Mouse (Mus musculus): ENCODE measurements around the gene 9130023H24Rik. TPM values are rescaled to one million over a fixed set of nuclear protein-coding genes. Genes with fewer than 3 reads are reported as not detected.
A peak's percentile ranks its signal among the peaks of the same experiment; 100 is the strongest.

The 9130023H24Rik gene
- polyA plus RNA-seq, 1 experiment from 2014 or later = 6.5 TPM

DNA sequence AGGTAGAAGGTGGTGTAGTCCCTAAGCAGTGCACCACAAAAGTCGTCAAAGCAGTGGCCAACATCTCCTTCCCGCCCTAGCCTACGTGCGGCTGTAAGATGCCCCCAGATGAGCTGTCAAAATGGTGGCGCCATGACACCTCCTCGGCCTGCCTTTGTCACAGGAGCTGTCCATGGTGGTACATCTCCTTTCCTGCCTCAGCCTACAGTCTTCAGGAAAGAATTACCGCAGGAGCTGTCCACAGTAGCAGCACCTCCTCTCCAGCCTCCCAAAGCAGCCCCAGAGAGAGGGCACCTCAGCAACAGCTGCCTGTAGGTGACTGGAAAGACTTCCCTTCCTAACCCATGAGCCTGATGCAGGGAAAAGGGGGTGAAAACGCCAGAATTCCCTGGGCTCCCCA is 6.1 kb downstream of the 9130023H24Rik start:
- no peaks in the 10 kb centered on the region for H3K27me3 ChIP-seq (replicated peaks; ENCODE audit: control insufficient read depth, insufficient read depth, low read length)
- H3K4me3 ChIP-seq (ENCODE audit: low read depth, low read length) = no peak overlapping the region
- H3K27ac ChIP-seq (ENCODE audit: low read depth) = no peak overlapping the region
- 42% methylated on average over 8 of the region's 8 CpGs for WGBS
- ATAC-seq (replicated peaks; ENCODE audit: low FRiP score, low TSS enrichment, low read depth) (no peak), DNase-seq (ENCODE audit: low spot score) (peak; percentile 55)
- no peak overlapping the region for H3K4me2 ChIP-seq (ENCODE audit: low read length)
- no peak overlapping the region for H3K9ac ChIP-seq (ENCODE audit: low read length)
- H3K9me3 ChIP-seq (ENCODE audit: control insufficient read depth, low read length) = no peaks in the 10 kb centered on the region
- peaks cover 5% of the 10 kb centered on the region; the same call in 1 of the 2 replicates for H3K36me3 ChIP-seq (ENCODE audit: control insufficient read depth, insufficient read depth, low read length)
- peaks cover 2% of the 10 kb centered on the region; the same call in 1 of the 2 replicates for H3K4me1 ChIP-seq (replicated peaks; ENCODE audit: control insufficient read depth, insufficient read depth, low read length)

DNA sequence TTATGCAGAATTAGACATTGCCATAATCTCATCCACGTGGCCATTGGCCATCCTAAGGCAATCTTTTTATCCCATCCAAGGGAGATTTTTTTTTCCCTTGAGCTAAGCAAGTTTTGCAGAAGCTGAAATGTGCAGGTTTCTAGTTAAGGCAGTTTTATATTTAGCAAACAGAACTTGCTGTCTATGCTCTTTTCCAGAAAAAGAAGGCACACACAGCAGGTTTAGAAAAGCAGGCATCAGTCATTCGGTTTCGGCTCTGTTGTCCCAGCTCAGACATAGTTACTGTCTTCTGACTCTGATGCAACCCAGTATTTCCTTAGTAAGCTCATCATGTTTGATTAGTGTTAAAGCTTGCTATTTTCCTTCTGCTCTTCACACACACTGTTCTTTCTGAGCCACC is 16.9 kb downstream of the 9130023H24Rik start:
- H3K27ac ChIP-seq (ENCODE audit: low read depth) = no peak overlapping the region
- WGBS = 89% methylated on average over 3 of the region's 3 CpGs
- H3K27me3 ChIP-seq (replicated peaks; ENCODE audit: control insufficient read depth, insufficient read depth, low read length) = no peaks in the 10 kb centered on the region
- no peaks in the 10 kb centered on the region for H3K9me3 ChIP-seq (ENCODE audit: control insufficient read depth, low read length)
- H3K36me3 ChIP-seq (ENCODE audit: control insufficient read depth, insufficient read depth, low read length) = no peaks in the 10 kb centered on the region
- H3K4me1 ChIP-seq (replicated peaks; ENCODE audit: control insufficient read depth, insufficient read depth, low read length) = no peaks in the 10 kb centered on the region
- DNase-seq (ENCODE audit: low spot score) = peak; percentile 23
- ATAC-seq (replicated peaks; ENCODE audit: low FRiP score, low TSS enrichment, low read depth) = no peak
- H3K9ac ChIP-seq (ENCODE audit: low read length) = no peak overlapping the region
- no peak overlapping the region for H3K4me3 ChIP-seq (ENCODE audit: low read depth, low read length)
- H3K4me2 ChIP-seq (ENCODE audit: low read length) = no peak overlapping the region

DNA sequence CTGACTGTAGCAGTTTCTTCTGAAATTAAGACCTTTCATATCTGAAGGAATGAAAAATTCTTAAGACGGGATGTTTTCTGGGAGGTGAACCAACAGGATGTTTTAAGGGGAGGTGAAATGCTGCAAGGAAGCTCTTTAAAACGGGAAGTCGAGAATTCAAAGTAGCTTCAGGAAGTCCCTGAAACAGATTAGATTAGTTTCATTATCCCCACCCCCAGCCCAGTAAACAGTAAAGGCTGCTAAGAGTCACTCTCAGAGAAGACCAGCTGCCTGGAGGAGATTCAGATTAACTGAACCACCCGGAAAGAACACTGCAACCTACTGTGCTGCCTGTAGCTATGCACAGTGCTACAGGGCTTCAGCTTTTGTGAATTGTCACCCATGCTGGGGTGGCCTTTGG is 17.9 kb downstream of the 9130023H24Rik start:
- H3K4me1 ChIP-seq (replicated peaks; ENCODE audit: control insufficient read depth, insufficient read depth, low read length) = no peaks in the 10 kb centered on the region
- ATAC-seq (replicated peaks; ENCODE audit: low FRiP score, low TSS enrichment, low read depth) = no peak
- 82% methylated on average over 4 of the region's 4 CpGs for WGBS

DNA sequence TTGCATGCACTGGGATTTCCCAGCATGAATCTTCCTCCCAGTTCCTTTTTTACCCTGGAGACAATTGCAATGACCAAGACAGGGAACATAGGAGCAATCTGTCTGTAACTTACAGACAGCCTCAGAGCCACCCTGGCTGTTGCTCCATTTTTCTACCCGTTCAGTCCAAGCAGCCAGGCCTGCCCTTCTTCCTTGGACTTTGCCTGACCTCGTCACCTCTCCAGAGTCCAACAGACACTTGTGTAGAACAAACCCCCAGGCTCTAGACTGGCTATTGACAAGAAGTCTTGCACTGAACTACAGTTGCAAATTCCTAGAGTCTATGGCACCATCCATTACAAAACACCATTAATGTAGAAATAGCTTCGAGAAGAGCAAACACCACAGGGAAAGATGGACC is 28.0 kb downstream of the 9130023H24Rik start:
- H3K36me3 ChIP-seq (ENCODE audit: control insufficient read depth, insufficient read depth, low read length) = no peaks in the 10 kb centered on the region
- WGBS = 44% methylated on average over 3 of the region's 3 CpGs

More for the DNA sequence above, 17.9 kb downstream of the 9130023H24Rik start:
- Histone ChIP-seq H3K27me3 (replicated peaks; ENCODE audit: control insufficient read depth, insufficient read depth, low read length) (no peaks in the 10 kb centered on the region), H3K36me3 (ENCODE audit: control insufficient read depth, insufficient read depth, low read length) (no peaks in the 10 kb centered on the region), H3K4me2 (ENCODE audit: low read length) (no peak overlapping the region), H3K9ac (ENCODE audit: low read length) (no peak overlapping the region), H3K9me3 (ENCODE audit: control insufficient read depth, low read length) (no peaks in the 10 kb centered on the region), H3K27ac (ENCODE audit: low read depth) (no peak overlapping the region), H3K4me3 (ENCODE audit: low read depth, low read length) (no peak overlapping the region)
- DNase-seq (ENCODE audit: low spot score) = no peak

DNA sequence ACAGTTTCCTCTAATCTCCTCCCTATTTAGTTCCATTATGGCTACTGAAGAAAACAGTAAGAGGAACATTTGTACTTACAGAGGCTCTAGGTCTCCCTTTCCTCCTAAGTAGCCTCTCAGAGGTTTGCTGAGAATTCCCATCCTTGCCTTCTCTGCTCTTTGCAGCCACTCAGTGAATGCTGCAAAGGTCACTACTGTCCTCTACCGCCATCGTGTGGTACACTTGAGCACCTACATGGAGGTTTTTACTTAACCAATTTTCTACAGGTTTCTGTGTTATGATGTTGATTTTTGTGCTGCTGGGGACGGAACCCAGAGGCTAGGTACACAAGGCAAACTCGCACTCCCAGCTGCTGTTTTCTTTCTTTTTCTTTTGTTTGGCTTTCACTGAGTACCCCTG is 29.6 kb downstream of the 9130023H24Rik start:
- no peak overlapping the region for H3K27ac ChIP-seq (ENCODE audit: low read depth)
- H3K27me3 ChIP-seq (replicated peaks; ENCODE audit: control insufficient read depth, insufficient read depth, low read length) = no peaks in the 10 kb centered on the region
- H3K4me1 ChIP-seq (replicated peaks; ENCODE audit: control insufficient read depth, insufficient read depth, low read length) = no peaks in the 10 kb centered on the region
- no peak overlapping the region for H3K4me3 ChIP-seq (ENCODE audit: low read depth, low read length)
- ATAC-seq (replicated peaks; ENCODE audit: low FRiP score, low TSS enrichment, low read depth) (peak; percentile 40; the same call in 1 of the 2 replicates), DNase-seq (ENCODE audit: low spot score) (peak; percentile 78)
- 9% methylated on average over 4 of the region's 4 CpGs for WGBS
- H3K9me3 ChIP-seq (ENCODE audit: control insufficient read depth, low read length) = no peaks in the 10 kb centered on the region
- no peaks in the 10 kb centered on the region for H3K36me3 ChIP-seq (ENCODE audit: control insufficient read depth, insufficient read depth, low read length)
- no peak overlapping the region for H3K9ac ChIP-seq (ENCODE audit: low read length)
- no peak overlapping the region for H3K4me2 ChIP-seq (ENCODE audit: low read length)

More for the DNA sequence above, 28.0 kb downstream of the 9130023H24Rik start:
- Histone ChIP-seq H3K27ac (ENCODE audit: low read depth) (no peak overlapping the region), H3K4me1 (replicated peaks; ENCODE audit: control insufficient read depth, insufficient read depth, low read length) (no peaks in the 10 kb centered on the region), H3K27me3 (replicated peaks; ENCODE audit: control insufficient read depth, insufficient read depth, low read length) (no peaks in the 10 kb centered on the region), H3K9ac (ENCODE audit: low read length) (no peak overlapping the region), H3K9me3 (ENCODE audit: control insufficient read depth, low read length) (no peaks in the 10 kb centered on the region), H3K4me3 (ENCODE audit: low read depth, low read length) (no peak overlapping the region), H3K4me2 (ENCODE audit: low read length) (no peak overlapping the region)
- ATAC-seq (replicated peaks; ENCODE audit: low FRiP score, low TSS enrichment, low read depth) = no peak
- no peak for DNase-seq (ENCODE audit: low spot score)

DNA sequence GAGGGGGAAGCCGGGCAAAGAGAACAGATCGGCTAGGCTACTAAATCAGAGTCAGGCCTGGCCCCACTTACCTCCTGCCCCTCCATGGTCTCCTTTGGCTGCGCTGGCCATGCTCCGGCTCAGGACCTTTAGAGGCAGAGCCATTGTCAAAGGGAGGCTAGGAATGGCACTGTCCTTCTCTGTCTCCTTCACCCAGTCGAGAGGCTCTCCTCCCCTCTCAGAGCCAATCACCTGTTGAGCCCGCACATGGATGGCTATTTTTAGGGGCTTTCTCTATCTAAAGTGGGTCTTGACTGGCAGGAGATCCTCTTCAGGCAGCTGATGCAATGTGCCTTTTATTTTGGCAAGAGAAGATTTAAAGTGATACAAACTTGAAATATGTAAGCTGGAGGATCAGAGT is 31.7 kb downstream of the 9130023H24Rik start, which contains the start of gene Cox6a2:
Gene Cox6a2, minus strand, starts transcription at position 236 of the 400 bp plus-strand sequence.
- Histone ChIP-seq H3K4me1 (replicated peaks; ENCODE audit: control insufficient read depth, insufficient read depth, low read length) (no peaks in the 10 kb centered on the region), H3K27ac (ENCODE audit: low read depth) (no peak within 1 kb of the TSS), H3K9ac (ENCODE audit: low read length) (no peak within 1 kb of the TSS), H3K4me3 (ENCODE audit: low read depth, low read length) (no peak within 1 kb of the TSS), H3K36me3 (ENCODE audit: control insufficient read depth, insufficient read depth, low read length) (no peaks in the 10 kb centered on the region), H3K4me2 (ENCODE audit: low read length) (no peak within 1 kb of the TSS), H3K27me3 (replicated peaks; ENCODE audit: control insufficient read depth, insufficient read depth, low read length) (no peaks in the 10 kb centered on the region), H3K9me3 (ENCODE audit: control insufficient read depth, low read length) (no peaks in the 10 kb centered on the region)
- no peak for DNase-seq (ENCODE audit: low spot score)
- ATAC-seq (replicated peaks; ENCODE audit: low FRiP score, low TSS enrichment, low read depth) = no peak
- 71% methylated on average over 6 of the region's 6 CpGs for WGBS

DNA sequence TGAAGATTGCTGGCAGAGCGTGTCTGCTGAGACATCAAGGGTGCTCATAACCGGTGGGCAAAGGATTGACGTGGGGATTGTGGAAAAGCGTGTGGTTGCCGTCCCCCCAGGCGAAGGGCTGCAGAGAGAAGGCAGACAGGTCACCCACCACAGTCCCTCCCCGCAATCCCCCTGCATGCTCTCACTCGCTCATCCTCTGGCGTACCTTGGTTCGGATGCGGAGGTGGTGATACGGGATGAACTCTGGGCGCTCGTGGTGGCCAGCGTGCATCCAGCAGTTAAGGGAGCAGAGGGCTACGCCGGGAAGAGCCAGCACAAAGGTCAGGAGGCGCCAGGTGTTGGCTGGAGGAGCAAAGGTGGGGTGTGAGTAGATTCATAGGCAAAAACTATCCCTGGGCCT is 32.1 kb downstream of the 9130023H24Rik start:
- Histone ChIP-seq H3K27ac (ENCODE audit: low read depth) (no peak overlapping the region), H3K4me1 (replicated peaks; ENCODE audit: control insufficient read depth, insufficient read depth, low read length) (no peaks in the 10 kb centered on the region), H3K27me3 (replicated peaks; ENCODE audit: control insufficient read depth, insufficient read depth, low read length) (no peaks in the 10 kb centered on the region), H3K9me3 (ENCODE audit: control insufficient read depth, low read length) (no peaks in the 10 kb centered on the region), H3K36me3 (ENCODE audit: control insufficient read depth, insufficient read depth, low read length) (no peaks in the 10 kb centered on the region), H3K4me3 (ENCODE audit: low read depth, low read length) (no peak overlapping the region), H3K9ac (ENCODE audit: low read length) (no peak overlapping the region), H3K4me2 (ENCODE audit: low read length) (no peak overlapping the region)
- ATAC-seq (replicated peaks; ENCODE audit: low FRiP score, low TSS enrichment, low read depth) = no peak
- DNase-seq (ENCODE audit: low spot score) = no peak
- WGBS = 86% methylated on average over 18 of the region's 18 CpGs

DNA sequence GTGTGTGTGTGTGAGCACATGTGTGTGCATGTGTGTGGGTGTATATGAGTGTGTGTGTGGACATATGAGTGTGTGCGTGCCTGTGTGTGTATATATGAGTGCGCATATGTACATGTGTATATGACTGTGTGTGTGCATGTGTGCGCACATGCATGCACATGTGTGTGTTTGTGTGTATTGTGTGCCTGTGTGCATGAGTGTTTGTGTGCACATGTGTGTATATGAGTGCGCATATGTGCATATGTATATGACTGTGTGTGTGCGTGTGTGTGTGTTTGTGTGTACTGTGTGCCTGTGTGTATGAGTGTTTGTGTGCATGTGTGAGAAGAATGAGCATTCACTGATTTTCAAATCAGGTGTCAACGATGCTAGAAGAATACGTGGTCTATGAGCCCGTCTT is 33.7 kb downstream of the 9130023H24Rik start:
- ATAC-seq (replicated peaks; ENCODE audit: low FRiP score, low TSS enrichment, low read depth) (no peak), DNase-seq (ENCODE audit: low spot score) (no peak)
- H3K4me3 ChIP-seq (ENCODE audit: low read depth, low read length) = no peak overlapping the region
- H3K4me2 ChIP-seq (ENCODE audit: low read length) = no peak overlapping the region
- H3K4me1 ChIP-seq (replicated peaks; ENCODE audit: control insufficient read depth, insufficient read depth, low read length) = no peaks in the 10 kb centered on the region
- H3K27ac ChIP-seq (ENCODE audit: low read depth) = no peak overlapping the region
- H3K9me3 ChIP-seq (ENCODE audit: control insufficient read depth, low read length) = no peaks in the 10 kb centered on the region
- no peak overlapping the region for H3K9ac ChIP-seq (ENCODE audit: low read length)
- no peaks in the 10 kb centered on the region for H3K27me3 ChIP-seq (replicated peaks; ENCODE audit: control insufficient read depth, insufficient read depth, low read length)
- H3K36me3 ChIP-seq (ENCODE audit: control insufficient read depth, insufficient read depth, low read length) = no peaks in the 10 kb centered on the region
- WGBS = 86% methylated on average over 8 of the region's 8 CpGs

DNA sequence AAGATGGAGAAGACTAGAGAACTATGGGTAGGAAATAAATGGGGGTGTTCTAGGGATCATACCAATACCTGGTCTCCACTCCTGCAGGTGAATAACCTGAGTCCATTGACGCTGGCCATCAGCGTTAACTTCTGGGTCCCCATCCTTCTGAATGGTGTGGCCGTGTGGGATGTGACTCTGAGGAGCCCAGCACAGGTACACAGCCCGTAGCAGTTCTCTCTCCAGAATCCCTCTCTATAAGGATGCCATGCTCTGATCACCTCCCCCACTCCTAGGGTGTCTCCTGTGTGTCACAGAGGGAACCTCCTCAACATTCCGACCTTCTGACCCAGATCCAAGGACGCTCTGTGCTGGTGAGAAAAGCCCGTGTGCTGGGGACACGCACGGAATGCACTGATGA is 34.8 kb downstream of the 9130023H24Rik start:
- no peaks in the 10 kb centered on the region for H3K4me1 ChIP-seq (replicated peaks; ENCODE audit: control insufficient read depth, insufficient read depth, low read length)
- DNase-seq (ENCODE audit: low spot score) (no peak), ATAC-seq (replicated peaks; ENCODE audit: low FRiP score, low TSS enrichment, low read depth) (no peak)
- no peak overlapping the region for H3K4me2 ChIP-seq (ENCODE audit: low read length)
- H3K27me3 ChIP-seq (replicated peaks; ENCODE audit: control insufficient read depth, insufficient read depth, low read length) = no peaks in the 10 kb centered on the region
- H3K4me3 ChIP-seq (ENCODE audit: low read depth, low read length) = no peak overlapping the region
- 75% methylated on average over 9 of the region's 9 CpGs for WGBS
- no peaks in the 10 kb centered on the region for H3K9me3 ChIP-seq (ENCODE audit: control insufficient read depth, low read length)
- H3K36me3 ChIP-seq (ENCODE audit: control insufficient read depth, insufficient read depth, low read length) = no peaks in the 10 kb centered on the region
- no peak overlapping the region for H3K9ac ChIP-seq (ENCODE audit: low read length)
- no peak overlapping the region for H3K27ac ChIP-seq (ENCODE audit: low read depth)

All from intestine, embryonic 14.5 days (tissue).